Mouse (Mus musculus) kidney, postnatal 25 days (tissue): ENCODE measurements around the gene Ms4a3.

Experiments
- DNase-seq, 2 experiments: peaks; one replicate each; pipeline ENCODE4 v3.0.0; 2021; ENCODE audit warnings: mixed read lengths in 2 of 2

Gene Ms4a3

DNA sequence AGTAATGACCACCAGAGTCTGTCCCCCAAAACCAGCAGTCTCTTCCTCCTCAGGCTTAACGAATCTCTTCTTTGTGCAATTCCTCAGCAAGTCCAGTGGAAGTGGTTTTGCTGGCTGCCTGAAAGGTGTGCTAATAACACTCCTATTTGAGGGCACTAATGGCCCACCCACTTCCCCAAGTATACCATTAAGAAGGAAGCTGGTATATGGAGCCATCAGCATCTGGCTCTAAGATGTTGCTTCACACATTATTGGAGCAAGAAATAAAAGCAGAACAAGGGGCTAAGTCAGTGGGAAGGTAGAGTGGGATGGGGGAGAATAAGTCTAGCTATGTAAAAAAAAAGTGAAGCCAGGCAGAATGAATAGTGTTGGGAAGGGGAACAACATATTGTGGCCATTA is at the start of gene Ms4a3:
Gene Ms4a3 (minus strand): TSS at position 120 of the 400 bp plus-strand sequence.
- no peak for DNase-seq

DNA sequence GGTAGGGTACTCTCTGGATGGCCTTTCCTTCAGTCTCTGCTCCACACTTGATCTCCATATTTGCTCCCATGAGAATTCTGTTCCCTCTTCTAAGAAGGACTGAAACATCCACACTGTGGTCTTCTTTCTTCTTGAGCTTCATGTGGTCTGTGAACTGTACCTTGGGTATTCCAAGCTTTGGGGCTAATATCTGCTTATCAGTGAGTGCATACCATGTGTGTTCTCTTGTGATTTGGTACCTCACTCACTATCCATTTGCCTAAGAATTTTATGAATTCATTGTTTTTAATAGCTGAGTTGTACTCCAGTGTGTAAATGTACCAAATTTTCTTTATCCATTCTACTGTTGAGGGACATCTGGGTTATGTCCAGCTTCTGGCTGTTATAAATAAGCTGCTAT is 20.9 kb upstream of the Ms4a3 start:
- DNase-seq, result no peak

DNA sequence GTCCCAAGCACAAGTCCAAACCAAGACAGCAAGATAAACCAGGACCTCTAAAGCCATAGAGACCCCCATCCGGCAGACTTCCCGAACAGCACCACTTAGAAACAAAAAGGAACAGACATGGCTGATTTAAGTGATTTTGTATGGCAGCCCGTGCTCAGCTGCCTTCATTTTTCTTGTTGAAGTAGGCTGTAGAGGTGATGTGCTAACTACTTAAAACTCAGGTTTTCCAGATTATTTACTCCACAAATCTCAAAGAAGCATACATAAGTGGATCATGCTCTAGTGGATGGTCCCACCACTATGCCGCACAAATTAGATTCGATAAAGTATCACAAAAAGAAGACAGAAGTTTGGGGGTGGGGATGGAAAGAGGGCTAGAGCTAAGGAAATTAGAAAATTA is 19.8 kb upstream of the Ms4a3 start, which contains the start of gene Oosp2:
Gene Oosp2 (minus strand): TSS at position 101 of the 400 bp plus-strand sequence.
- no peak for DNase-seq

DNA sequence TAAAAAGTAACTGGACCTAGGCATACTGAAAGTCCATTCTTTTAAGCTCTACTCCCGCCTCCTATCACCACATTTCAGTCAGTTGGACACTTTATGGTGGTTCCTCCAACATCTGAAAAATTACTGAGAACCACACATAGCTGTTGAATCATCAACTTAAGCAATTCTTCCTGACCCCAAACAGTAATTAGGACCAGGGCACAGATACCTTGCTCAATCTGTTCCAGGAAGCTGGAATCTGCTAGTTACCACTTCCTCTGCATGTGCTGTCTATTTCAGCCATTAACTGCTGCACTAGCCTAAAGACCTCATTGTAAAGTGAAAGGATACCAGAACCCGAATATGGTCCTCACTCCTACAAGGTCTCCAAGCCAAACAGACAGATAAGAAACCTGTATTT is 18.5 kb upstream of the Ms4a3 start:
- no peak for DNase-seq

DNA sequence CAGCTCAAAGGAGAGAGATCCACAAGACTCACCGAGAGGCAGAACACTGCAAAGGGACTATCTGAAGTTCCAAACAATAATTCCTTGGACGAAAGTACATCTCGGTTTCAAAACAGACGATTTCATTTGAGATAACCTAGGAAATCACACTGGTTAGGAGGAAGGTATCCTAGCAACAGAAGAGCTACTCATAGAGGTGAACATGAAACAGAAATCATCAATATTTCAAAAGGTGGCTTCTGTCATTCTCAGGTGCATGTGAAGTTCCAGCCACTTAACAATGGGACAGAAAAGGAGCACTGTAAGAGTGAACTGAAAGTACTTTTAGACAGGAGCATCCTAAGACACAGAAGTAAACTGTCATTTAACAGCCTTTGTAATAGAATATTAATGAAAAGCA is 8.9 kb upstream of the Ms4a3 start:
- no peak for DNase-seq

DNA sequence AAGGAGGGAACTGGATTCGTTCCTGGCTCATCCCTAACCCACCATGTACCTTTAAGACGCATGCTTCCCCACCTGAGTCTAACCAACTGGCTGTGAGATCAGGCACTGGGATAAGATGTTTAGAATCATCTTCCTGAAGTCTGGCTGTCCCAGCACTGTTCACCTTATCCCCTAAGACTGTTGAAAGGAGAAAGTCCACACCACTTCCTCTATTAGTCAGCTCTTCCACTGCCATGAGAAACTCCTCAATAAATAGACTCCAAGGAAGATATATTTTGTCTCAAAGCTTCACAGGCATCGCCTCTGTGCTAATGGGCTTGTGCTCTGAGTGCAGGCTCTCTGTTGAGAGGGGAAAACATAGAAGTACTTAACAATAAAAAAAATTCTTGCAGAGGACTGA is 5.5 kb upstream of the Ms4a3 start:
- no peak for DNase-seq

DNA sequence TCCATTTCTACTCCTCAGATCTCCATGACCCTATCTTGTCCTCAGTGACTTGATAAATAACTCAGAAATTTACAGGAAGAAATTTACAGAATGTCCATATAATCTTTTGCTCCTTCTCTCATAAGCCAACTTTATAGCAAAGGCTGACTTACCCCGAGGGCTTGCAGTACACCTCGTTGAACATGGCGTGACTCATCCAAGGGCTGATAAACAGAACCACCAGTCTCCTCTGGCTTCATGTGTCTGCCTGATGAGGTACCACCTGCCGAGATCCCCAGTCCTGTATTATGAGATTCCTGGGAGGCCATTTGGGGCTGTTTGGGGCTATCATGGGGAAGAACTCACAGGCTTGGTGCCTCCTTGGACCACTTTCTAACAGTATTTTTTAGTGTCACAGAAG is 1.6 kb downstream of the Ms4a3 start:
- DNase-seq, result no peak

DNA sequence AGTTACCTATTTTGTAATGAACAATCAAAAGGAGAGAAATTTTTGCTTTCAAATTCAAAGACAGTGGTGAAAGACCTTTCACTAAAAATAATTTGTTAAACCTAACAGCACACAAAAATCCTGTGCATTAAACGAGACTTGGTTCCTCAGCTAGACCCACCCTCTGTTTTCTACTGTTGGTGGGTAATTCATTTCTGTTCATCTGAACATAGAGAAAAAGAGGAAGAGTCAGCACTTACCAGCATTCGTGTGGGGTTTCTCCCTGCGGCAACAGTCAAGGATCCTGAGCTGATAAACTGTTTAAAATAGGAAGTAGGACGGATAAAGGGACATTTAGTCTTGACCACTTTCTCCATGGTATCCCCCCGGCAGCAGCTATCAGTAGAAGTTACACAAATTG is 5.1 kb downstream of the Ms4a3 start:
- DNase-seq, result no peak

DNA sequence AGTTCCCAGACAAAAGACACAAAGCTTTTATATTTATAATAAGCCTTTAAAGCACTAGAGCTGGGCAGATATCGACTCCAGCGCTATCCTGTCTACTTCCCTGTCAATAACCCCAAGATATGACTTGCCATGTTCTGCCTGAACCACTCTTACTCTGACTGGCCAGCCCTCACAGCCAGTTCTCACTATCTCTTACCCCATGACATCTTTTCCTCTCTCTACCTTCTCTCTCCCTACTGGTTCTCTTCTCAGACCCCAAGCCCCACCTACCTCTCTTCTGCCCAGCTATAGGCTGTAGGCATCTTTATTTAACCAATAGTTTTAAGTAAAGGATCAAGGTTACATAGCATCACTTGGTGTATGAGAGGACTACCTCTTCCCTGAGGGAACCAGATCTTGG is 6.3 kb downstream of the Ms4a3 start:
- no peak for DNase-seq

DNA sequence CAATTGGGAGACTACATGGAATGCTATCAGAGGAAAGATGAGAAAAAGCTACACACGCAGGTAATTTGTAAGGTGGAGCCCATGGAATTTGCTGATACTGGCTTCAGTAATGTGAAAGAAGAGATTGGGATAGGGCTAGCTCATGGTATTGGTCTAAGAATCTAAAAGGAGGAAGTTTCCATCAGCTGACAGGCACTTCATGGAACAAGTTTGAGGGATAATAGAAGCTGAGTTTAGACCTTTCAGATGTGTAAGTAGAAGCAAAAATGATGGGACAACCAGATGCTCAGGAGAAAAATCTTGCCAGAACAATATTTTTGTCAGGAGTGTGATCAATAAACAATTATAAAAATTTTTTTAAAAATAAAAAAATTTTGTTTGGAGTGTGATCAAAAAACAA is 6.9 kb downstream of the Ms4a3 start:
- DNase-seq, result no peak

DNA sequence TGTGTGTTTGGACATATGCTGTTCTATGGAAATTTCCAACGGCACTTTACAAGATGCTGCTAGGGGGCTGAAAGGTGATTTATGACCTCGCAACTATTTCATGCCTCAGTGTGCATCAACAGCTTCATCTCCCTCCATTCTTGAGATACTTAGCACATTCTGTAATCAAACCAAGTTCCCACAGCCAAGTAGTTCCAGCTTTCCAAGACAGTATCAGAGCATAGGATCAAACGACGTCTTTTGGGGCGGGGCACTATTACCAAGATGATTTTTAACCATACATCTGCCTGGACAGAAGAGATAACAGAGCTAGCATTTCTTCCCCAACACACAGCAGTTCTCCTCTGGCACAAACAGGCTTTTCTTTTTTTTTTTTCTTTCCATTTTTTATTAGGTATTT is 15.4 kb downstream of the Ms4a3 start:
- DNase-seq, result no peak

DNA sequence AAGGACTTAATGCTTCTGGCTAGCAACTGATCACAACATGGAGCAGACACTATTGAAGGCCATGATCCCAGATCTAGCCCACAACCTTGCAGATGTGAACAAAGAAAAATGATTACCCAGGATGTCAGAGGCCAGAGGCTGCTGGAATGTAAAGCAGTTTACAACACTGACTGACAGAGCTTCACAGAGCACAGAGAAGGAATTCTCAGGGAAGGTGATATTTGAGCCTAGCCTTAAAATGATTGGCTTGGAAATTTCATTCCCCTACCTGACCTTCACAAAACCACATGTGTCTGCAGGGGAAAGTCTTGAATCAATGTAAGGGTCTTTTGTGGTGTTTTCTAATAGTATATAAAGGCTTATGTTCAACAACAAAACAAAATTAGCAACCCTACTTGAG is 15.9 kb downstream of the Ms4a3 start:
- no peak for DNase-seq

DNA sequence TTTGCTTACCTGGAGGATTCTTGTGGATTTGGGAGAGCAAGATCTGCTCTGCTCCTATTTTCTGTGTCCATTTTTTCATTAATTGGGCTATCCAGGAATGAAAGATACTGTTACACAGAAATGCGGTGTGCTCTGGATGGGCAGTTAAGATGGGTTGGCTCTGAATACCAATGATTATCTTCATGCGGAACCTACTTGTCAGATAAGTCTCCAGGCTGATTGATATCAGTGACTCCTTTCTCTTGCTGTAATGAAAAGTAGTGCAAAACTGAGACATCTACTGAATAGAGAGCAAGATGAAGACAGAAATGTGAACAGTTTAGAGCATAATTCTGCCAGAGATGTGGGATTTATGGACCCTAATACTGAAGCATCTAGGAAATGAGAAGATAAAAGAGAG is 17.1 kb downstream of the Ms4a3 start, which contains the start of gene Ms4a2:
Gene Ms4a2 (minus strand): TSS at position 169 of the 400 bp plus-strand sequence.
- no peak for DNase-seq

DNA sequence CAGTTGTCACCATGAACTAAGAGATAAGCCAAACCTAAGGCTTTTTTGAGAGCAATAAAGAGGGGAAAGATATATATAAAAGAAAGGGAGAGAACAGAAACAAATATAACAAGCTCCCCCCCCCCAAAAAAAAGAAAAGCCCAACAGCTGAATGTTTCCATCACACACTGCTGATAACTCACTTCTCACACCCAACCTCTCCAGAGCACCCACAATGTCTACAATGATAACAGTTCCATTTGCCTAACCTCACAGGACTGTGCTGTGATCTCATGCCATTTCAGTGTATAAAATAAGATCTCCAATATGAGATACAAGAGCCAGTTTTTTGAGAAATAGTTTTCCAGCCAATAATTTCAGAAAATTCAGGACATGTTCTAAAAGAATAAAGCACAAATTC is 22.7 kb downstream of the Ms4a3 start:
- no peak for DNase-seq

DNA sequence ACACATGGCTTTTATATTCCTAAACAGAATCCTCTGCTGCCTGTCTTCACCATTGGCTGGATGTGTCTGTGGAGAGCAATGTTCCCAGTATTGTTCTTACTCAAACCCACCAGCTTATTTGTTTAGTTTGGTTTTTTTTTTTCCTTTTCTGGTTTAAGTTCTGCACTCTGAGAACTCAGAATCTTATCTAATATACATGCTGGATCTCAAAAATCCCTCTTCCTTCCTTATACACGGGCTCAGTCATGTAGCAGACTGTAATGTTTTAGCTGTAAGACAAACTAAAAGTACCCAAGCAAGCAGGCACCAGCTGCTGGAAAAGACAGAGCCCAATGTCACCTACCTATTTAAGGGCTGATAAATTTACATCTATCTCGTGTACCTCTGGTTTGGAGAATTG is 25.8 kb downstream of the Ms4a3 start:
- DNase-seq, result no peak

DNA sequence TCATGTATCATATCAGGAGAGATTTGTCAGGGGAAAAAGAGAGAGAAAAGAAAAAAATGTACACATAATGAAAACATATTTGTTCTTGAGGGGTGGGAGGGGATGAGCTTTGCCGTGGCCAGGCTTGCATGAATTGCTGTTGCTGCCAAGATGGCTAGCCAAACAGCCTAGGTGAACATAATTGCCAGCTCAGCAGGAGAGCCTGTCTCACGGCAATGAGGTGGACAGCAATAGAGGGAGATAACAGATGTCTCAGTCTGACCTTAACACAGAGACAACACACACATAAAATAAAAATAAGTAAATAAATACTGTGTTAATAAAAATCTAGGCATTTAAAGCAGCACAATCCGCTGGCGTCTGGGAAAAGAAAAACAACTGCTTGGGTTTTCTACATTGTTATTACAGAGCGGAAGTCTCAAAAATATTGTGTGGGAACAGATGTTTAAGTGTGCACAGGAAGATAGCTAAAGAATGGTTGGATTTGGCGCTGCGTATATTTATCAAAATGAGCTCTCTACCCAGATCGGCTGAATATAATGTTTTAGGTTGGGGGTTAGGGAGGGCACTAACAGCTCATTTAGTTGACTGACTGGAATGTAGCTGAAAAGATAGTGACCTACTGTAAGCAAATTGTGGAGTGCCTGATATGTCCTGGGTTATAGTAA is 26.7 kb downstream of the Ms4a3 start:
- no peak for DNase-seq

DNA sequence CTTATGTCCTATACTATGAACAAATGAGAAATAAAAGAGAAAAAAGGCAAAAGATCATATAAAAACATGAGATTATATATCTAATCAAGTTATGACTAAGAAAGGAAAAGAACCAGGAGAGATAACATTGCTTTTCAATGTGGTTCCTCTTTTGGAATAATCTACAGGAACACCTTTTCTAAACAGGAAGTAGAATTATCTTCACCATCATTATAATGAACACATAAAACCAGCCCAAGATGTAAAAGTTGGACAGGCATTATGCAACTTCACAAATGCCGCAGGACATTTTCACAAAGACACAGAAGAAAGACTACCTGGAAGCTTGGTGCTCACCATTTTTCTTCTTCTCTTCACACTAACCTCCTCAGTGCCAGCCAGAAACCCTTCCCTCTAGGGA is 27.6 kb downstream of the Ms4a3 start:
- no peak for DNase-seq

DNA sequence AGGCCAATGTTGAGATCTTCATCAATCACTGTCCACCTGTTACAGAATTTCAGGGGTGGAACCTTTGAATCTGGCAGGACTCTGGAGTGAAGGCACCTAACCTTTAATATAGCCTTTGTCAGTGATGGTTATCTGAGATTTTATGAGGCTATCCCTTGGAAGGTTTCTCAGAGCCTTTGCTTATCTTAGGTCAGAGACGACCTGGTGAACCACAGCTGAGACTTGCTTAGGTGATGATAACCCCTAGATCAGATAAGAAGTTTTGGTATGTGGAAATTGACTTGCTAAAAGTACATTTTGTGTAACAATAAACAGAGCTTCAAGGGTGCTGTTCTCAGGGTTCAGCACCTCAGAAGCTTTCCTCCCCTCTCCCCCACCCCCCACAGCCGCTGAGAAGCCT is 28.4 kb downstream of the Ms4a3 start:
- DNase-seq, result no peak

DNA sequence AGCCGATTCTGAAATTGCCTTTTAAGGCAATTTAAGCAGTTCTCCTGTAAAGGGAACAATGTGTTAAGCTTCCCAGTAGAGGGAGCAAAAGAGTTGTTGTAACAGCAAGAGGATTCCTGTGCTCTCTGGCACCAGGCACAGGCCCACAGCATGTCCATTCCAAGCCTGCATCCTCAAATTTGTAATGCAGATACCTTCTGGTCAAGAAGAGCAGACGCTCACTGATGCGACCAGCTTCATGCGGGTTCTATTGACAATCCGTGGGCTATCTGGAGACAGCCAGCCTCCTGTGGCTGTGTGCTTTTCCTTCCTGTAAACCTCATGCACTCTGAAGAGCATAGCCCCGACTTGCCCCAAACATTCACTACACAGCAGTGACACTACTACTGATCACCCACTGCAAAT is 29.1 kb downstream of the Ms4a3 start:
- peak in 1 of 2 experiments; percentile 4 for DNase-seq

DNA sequence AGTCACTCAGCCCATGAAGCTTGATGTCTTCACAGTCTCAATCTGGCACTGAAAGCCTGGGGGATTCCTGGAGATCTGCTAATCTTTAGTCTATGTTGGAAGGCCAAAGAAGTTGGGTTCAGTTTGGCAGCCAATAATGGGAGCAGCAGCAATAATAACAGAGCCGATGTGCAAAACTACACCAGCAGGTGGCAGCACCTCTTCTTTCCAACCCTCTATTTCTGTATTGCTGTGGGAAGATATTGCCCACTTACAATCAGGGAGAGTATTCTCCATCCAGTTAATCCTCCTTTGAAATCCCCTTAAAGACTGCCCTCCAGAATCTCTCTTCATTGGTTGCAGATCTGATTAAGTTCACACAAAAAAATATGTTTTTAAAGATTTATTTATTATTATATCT is 32.5 kb downstream of the Ms4a3 start:
- peak in 1 of 2 experiments; percentile 46 for DNase-seq

DNA sequence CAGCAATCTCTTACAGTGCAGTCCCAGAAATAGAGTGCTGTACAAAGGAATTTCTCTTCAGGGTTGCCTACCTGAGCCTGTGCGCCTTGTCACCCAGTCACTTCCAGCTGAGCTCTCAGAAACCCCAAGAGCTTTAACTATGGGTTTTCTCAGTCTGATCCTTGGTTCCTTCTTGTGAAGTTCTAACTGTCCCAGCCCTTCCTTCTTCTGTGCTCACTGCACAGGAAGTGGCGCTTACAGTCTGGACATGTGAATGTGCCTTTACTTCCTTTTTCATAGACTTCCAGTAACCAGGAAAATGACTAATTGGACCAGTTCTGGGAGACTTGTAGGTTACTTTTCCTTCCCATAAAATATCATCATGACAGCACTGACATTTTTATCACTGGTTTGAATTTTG is 36.0 kb downstream of the Ms4a3 start, which contains the start of gene Ms4a6d:
Gene Ms4a6d (minus strand): TSS at position 247 of the 400 bp plus-strand sequence.
- DNase-seq, result no peak

DNA sequence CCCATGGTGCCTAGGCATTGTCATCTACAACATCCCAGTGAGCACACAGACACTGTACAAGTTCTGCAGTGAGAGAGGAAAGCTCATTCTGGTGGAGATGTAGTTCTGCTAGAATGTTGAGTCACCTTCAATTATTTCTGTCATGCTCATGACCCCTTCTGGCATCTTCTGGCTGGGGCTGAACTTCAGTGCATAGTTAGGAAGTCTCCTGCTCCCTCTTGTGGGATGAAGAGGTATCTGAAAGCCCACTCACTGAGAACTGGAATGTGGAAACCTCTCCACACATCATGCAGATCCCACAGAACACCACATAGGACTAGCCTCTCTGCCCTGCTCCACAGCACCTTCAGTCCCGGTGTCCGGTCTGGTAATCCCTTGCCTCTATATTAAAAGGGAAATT is 38.6 kb downstream of the Ms4a3 start:
- no peak for DNase-seq

DNA sequence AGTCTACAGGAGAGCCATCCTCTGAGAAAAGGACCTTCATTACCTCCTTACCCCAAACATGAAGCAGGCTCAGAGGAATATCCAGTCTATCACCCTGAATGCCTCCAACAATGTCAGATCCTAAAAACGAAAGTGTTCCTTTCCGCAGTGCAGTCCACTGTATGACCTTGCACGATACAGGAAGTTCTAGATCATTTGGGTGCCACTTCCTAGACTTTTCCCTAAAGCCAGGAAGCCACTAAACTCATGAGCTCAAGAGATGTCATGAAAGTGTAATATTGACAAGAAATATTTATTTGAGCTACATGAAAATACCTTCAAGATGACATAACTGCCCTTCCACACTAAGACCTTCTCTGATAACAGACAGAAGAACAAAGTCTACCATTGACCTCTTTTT is 39.3 kb downstream of the Ms4a3 start:
- no peak for DNase-seq

DNA sequence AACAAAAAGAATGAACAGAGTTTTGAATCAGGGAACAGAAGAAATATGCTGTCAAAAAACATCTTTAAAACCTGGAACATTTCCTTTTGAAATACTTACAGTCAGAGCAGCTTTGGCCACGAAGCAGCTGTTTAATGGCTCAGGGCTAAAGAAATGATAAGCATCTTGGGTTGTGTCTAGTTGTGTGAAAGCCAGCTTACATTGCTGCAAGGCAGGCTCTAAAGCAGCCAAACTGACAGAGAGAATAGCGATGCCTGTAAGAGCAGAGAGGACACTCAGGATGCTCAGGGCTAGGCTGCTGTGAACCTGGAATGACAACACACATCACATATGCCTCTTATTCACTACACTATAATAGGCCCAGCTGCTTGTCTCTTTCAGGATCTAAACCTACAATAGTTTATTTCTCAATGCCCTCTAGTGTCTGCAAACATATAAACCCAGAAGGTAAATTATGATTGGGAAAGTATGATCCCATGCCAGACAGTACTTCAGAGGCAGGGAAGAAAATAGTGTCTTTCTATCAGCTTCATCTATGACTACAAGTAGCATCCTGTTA is 50.7 kb downstream of the Ms4a3 start:
- DNase-seq, result no peak

DNA sequence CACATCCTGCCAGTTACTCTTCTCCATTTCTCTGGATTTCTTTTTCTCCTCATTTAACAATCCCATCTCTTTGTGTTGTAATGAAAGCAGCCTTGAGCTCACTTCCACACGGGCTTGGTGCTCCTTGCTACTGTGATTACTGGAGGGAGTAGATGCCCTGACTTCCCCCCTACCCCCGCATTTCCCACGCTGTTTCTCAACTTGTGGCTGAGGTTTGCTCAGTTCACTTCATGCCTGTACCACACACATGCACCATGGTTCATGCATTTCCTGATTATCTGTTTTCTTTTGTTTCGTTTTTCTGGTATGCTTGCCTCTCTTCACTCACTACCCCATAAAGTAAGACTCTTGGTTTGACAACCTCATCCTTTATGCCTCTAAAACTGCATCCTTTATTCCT is 51.4 kb downstream of the Ms4a3 start:
- DNase-seq, result no peak
